Mouse (Mus musculus) embryonic facial prominence, embryonic 14.5 days (tissue): ENCODE measurements at regions not wholly inside any gene's neighbourhood (a gene's known extent, or its start where the extent isn't known, plus 50 kb on each side); places are given as distances from the start of the nearest gene placed in this dataset.

Experiments
- ATAC-seq: fragments of 200-750 bp; cut with Nextera tagmentation; 2 replicates; pipeline ENCODE4 v1.8.0; 2017; ENCODE audit warnings: low read depth, moderate number of reproducible peaks, moderate TSS enrichment
- DNase-seq: peaks from one replicate; pipeline ENCODE4 v3.0.0-alpha.2; 2015; ENCODE audit warnings: low spot score
- H3K27ac ChIP-seq: fragments of 300-500 bp; sonication (generic); replicated peaks from 2 replicates; pipeline ENCODE4 v1.5.1; 2014; ENCODE audit warnings: low read depth, mild to moderate bottlenecking, low read length, moderate library complexity
- H3K27me3 ChIP-seq: fragments of 300-500 bp; sonication (generic); replicated peaks from 2 replicates; pipeline ENCODE4 v1.6.1; 2014; ENCODE audit warnings: low read length; ENCODE audit not compliant: control insufficient read depth, insufficient read depth
- H3K36me3 ChIP-seq: fragments of 300-500 bp; sonication (generic); 2 replicates; pipeline ENCODE4 v1.6.1; 2014; ENCODE audit warnings: low read length, mixed read lengths; ENCODE audit not compliant: control insufficient read depth, insufficient read depth
- H3K4me1 ChIP-seq: fragments of 300-500 bp; sonication (generic); 2 replicates; pipeline ENCODE4 v1.6.1; 2014; ENCODE audit warnings: antibody characterized with exemption, low read length; ENCODE audit not compliant: control insufficient read depth, insufficient read depth
- H3K4me2 ChIP-seq: fragments of 300-500 bp; sonication (generic); 2 replicates; pipeline ENCODE4 v1.6.1; 2014; ENCODE audit warnings: low read depth, mild to moderate bottlenecking, low read length, moderate library complexity, mixed read lengths
- H3K4me3 ChIP-seq: fragments of 300-500 bp; sonication (generic); 2 replicates; pipeline ENCODE4 v1.5.1; 2014; ENCODE audit warnings: low read depth, mild to moderate bottlenecking, low read length
- H3K9ac ChIP-seq: fragments of 300-500 bp; sonication (generic); 2 replicates; pipeline ENCODE4 v1.6.1; 2014; ENCODE audit warnings: low read depth, mild to moderate bottlenecking, low read length, moderate library complexity, mixed read lengths
- H3K9me3 ChIP-seq: fragments of 300-500 bp; sonication (generic); 2 replicates; pipeline ENCODE4 v1.6.1; 2016; ENCODE audit warnings: low read length; ENCODE audit not compliant: control insufficient read depth
- WGBS: fragments of 180-500 bp; shearing (Covaris S2); extraction: QIAGEN DNeasy Blood & Tissue Kit; methylation state at CpG from one replicate; pipeline ENCODE4 v1.1.7; 2014; 5-methylcytosine and 5-hydroxymethylcytosine counted together

- no peak overlapping the region for H3K4me2 ChIP-seq
- H3K36me3 ChIP-seq = no peaks in the 10 kb centered on the region
- no peak overlapping the region for H3K4me3 ChIP-seq
- DNase-seq (no peak), ATAC-seq (no peak)
- H3K9me3 ChIP-seq = no peaks in the 10 kb centered on the region
- 0 out of 2 replicates have a peak, but pooled peaks cover 2% of the 10 kb centered on the region for H3K27me3 ChIP-seq
- 81% methylated on average over 3 of the region's 3 CpGs for WGBS
- peaks cover 13% of the 10 kb centered on the region; the same call in 1 of the 2 replicates for H3K4me1 ChIP-seq
- H3K27ac ChIP-seq = no peak overlapping the region
- H3K9ac ChIP-seq = no peak overlapping the region
Measured at GRCm38 (mm10) chr8:115426543-115426942, 281.1 kb downstream of the Maf start.

- WGBS = 61% methylated on average over 2 of the region's 2 CpGs
- H3K4me2 ChIP-seq = no peak overlapping the region
- ATAC-seq = no peak
Measured at GRCm38 (mm10) chr8:115425360-115425759, 282.2 kb downstream of the Maf start.

DNA sequence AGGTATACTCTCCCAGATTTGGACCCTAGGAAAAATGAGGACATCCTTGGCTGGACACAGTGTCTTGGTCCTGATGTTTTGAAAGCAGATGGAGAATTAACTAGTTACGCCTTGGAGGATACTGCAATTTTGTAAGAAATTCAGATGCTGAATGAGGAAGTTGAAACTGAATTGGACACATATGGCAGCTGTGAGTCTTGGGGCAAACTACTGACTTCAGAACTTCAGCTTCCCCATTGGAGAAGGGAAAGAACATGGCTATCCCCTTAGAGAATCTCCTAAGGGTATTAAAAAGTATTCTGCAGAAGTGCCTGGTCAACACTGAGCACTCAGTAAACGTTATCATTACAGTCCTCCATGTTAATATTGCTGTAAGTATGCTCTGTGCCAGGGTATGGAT, 283.9 kb downstream of the Maf start:
- DNase-seq (no peak), ATAC-seq (no peak)
- no peak overlapping the region for H3K9ac ChIP-seq
- H3K4me1 ChIP-seq = peaks cover 12% of the 10 kb centered on the region; the same call in 1 of the 2 replicates
- 81% methylated on average over 2 of the region's 2 CpGs for WGBS
- H3K27ac ChIP-seq = no peak overlapping the region
- H3K27me3 ChIP-seq = 0 out of 2 replicates have a peak, but pooled peaks cover 2% of the 10 kb centered on the region
- H3K9me3 ChIP-seq = no peaks in the 10 kb centered on the region
- H3K36me3 ChIP-seq = no peaks in the 10 kb centered on the region
- H3K4me2 ChIP-seq = no peak overlapping the region
- H3K4me3 ChIP-seq = no peak overlapping the region

More at GRCm38 (mm10) chr8:115425360-115425759, 282.2 kb downstream of the Maf start:
- H3K4me3 ChIP-seq = no peak overlapping the region
- H3K27me3 ChIP-seq = 0 out of 2 replicates have a peak, but pooled peaks cover 2% of the 10 kb centered on the region
- no peak overlapping the region for H3K27ac ChIP-seq
- peaks cover 13% of the 10 kb centered on the region; the same call in 1 of the 2 replicates for H3K4me1 ChIP-seq
- no peaks in the 10 kb centered on the region for H3K36me3 ChIP-seq
- H3K9me3 ChIP-seq = no peaks in the 10 kb centered on the region
- H3K9ac ChIP-seq = no peak overlapping the region
- peak; percentile 10 for DNase-seq

DNA sequence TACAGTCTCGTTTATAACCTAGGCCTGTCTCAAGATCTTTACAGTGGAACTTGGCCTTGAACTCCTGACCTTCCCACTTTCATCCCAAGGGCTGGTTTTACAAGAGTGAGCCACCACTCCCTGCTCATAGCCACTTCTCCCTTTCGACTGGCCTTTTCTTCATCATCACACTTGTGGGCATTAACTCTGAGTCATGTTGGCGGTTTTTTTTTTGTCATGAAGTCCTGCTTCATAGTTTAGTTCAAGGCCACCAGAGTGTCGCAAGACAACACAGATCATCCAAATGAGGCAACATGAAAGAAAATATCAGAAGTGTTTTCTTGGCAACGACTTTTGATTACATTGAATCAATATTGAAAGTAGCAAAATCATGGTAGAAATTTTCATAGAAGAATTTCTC, 284.5 kb downstream of the Maf start:
- 86% methylated on average over 5 of the region's 5 CpGs for WGBS
- no peak for ATAC-seq
- Histone ChIP-seq H3K9me3 (no peaks in the 10 kb centered on the region), H3K36me3 (no peaks in the 10 kb centered on the region), H3K4me2 (no peak overlapping the region), H3K27me3 (0 out of 2 replicates have a peak, but pooled peaks cover 2% of the 10 kb centered on the region), H3K9ac (no peak overlapping the region), H3K27ac (no peak overlapping the region), H3K4me1 (peaks cover 6% of the 10 kb centered on the region; the same call in 1 of the 2 replicates), H3K4me3 (no peak overlapping the region)
- no peak for DNase-seq

DNA sequence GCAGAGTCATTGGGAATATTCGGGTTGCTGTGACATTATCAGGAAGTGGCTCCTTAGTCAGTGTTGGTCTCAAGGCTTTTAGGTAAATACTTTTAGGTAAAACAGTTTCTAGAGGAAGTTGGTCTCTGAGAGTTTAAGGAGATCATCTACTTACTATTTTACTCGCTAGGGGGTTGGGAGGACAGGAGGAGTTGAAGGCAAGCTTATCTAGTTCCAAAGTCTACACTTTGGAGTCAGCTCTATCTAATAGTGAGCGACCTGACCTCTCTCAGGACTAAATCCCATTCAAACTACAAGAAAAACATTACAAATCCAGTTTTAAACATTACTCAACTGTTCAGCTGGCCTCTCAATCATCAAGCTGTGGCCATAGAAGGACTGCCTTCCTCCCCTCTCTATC, 287.1 kb downstream of the Maf start:
- Histone ChIP-seq H3K9ac (no peak overlapping the region), H3K27me3 (0 out of 2 replicates have a peak, but pooled peaks cover 2% of the 10 kb centered on the region), H3K4me1 (no peaks in the 10 kb centered on the region), H3K4me3 (no peak overlapping the region), H3K4me2 (no peak overlapping the region), H3K9me3 (no peaks in the 10 kb centered on the region), H3K36me3 (no peaks in the 10 kb centered on the region), H3K27ac (no peak overlapping the region)
- WGBS = 80% methylated on average over 3 of the region's 3 CpGs
- ATAC-seq (no peak), DNase-seq (no peak)

GRCm38 (mm10) chr8:115420131-115420530, 287.5 kb downstream of the Maf start:
- no peak overlapping the region for H3K4me3 ChIP-seq
- H3K9me3 ChIP-seq = no peaks in the 10 kb centered on the region
- ATAC-seq = no peak
- no peak overlapping the region for H3K27ac ChIP-seq
- no peak overlapping the region for H3K4me2 ChIP-seq
- WGBS = 66% methylated on average over 6 of the region's 6 CpGs
- DNase-seq = no peak
- H3K27me3 ChIP-seq = no peaks in the 10 kb centered on the region
- H3K4me1 ChIP-seq = no peaks in the 10 kb centered on the region
- H3K36me3 ChIP-seq = no peaks in the 10 kb centered on the region
- H3K9ac ChIP-seq = no peak overlapping the region

DNA sequence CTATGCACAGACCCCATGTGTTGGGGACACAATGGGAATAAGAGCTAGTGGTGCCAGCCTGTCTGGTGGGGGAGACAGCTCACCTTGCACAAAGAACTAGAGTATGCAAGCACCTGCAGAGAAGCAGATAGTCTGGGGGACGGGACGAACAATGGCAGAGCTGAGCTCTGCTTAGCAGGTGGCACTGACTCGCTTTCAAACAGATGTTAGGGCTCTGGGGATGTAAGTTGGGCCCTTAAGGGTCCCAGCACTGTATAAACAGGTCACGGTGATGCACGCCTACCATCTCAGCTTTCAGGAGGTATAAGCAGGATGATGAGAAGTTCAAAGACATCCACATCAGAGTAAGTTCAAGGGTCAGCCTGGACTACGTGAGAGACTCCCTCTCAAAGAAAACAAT, 289.5 kb downstream of the Maf start:
- WGBS = 44% methylated on average over 6 of the region's 6 CpGs
- H3K9me3 ChIP-seq = no peaks in the 10 kb centered on the region
- no peak for ATAC-seq

GRCm38 (mm10) chr8:115414061-115414473, 293.5 kb downstream of the Maf start:
- Histone ChIP-seq H3K9me3 (no peaks in the 10 kb centered on the region), H3K36me3 (no peaks in the 10 kb centered on the region), H3K27ac (no peak overlapping the region), H3K4me1 (peaks cover 6% of the 10 kb centered on the region; the same call in 1 of the 2 replicates), H3K4me3 (no peak overlapping the region), H3K4me2 (no peak overlapping the region), H3K27me3 (no peaks in the 10 kb centered on the region; the same call in 1 of the 2 replicates), H3K9ac (no peak overlapping the region)
- peak; percentile 81 for DNase-seq
- 10% methylated on average over 7 of the region's 7 CpGs for WGBS
- ATAC-seq = peak; percentile 86

More for the DNA sequence above, 289.5 kb downstream of the Maf start:
- Histone ChIP-seq H3K4me2 (no peak overlapping the region), H3K36me3 (no peaks in the 10 kb centered on the region), H3K4me3 (no peak overlapping the region), H3K4me1 (peaks cover 6% of the 10 kb centered on the region; the same call in 1 of the 2 replicates), H3K27me3 (no peaks in the 10 kb centered on the region; the same call in 1 of the 2 replicates), H3K27ac (no peak overlapping the region), H3K9ac (no peak overlapping the region)
- no peak for DNase-seq

GRCm38 (mm10) chr8:115411756-115412155, 295.8 kb downstream of the Maf start:
- ATAC-seq (no peak), DNase-seq (no peak)
- Histone ChIP-seq H3K4me3 (no peak overlapping the region), H3K9me3 (no peaks in the 10 kb centered on the region), H3K36me3 (no peaks in the 10 kb centered on the region), H3K27ac (no peak overlapping the region), H3K4me2 (no peak overlapping the region), H3K9ac (no peak overlapping the region), H3K27me3 (no peaks in the 10 kb centered on the region; the same call in 1 of the 2 replicates), H3K4me1 (peaks cover 6% of the 10 kb centered on the region; the same call in 1 of the 2 replicates)
- 82% methylated on average over 5 of the region's 5 CpGs for WGBS
